Mouse (Mus musculus): Measurements from ENCODE around the gene Larp6. TPM values are rescaled to one million over a fixed set of nuclear protein-coding genes. Genes with fewer than 3 reads are reported as not detected.

Larp6 gene
- polyA plus RNA-seq, 1 experiment from 2014 or later = 5.3 TPM

- Histone ChIP-seq H3K9me3 (replicated peaks) (no peaks in the 10 kb centered on the region), H3K4me2 (replicated peaks) (no peak overlapping the region), H3K27me3 (no peaks in the 10 kb centered on the region), H3K36me3 (no peaks in the 10 kb centered on the region), H3K4me1 (0 out of 2 replicates have a peak, but pooled peaks cover 27% of the 10 kb centered on the region), H3K27ac (replicated peaks) (no peak overlapping the region), H3K4me3 (replicated peaks) (no peak overlapping the region), H3K9ac (no peak overlapping the region)
- no peak for ATAC-seq (ENCODE audit: insufficient number of reproducible peaks, low FRiP score, low TSS enrichment, low read depth)
- 90% methylated on average over 4 of the region's 4 CpGs for WGBS
Observed at GRCm38 (mm10) chr9:60715271-60715670, 2.5 kb downstream of the Larp6 start.

- no peaks in the 10 kb centered on the region for H3K9me3 ChIP-seq (replicated peaks)
- no peak overlapping the region for H3K9ac ChIP-seq
- no peaks in the 10 kb centered on the region for H3K27me3 ChIP-seq
- no peak overlapping the region for H3K4me2 ChIP-seq (replicated peaks)
- H3K27ac ChIP-seq (replicated peaks) = no peak overlapping the region
- 47% methylated on average over 5 of the region's 5 CpGs for WGBS
- no peak overlapping the region for H3K4me3 ChIP-seq (replicated peaks)
- ATAC-seq (ENCODE audit: insufficient number of reproducible peaks, low FRiP score, low TSS enrichment, low read depth) = no peak
- H3K4me1 ChIP-seq = 0 out of 2 replicates have a peak, but pooled peaks cover 27% of the 10 kb centered on the region
- no peaks in the 10 kb centered on the region for H3K36me3 ChIP-seq
Observed at GRCm38 (mm10) chr9:60715828-60716227, 3.0 kb downstream of the Larp6 start.

DNA sequence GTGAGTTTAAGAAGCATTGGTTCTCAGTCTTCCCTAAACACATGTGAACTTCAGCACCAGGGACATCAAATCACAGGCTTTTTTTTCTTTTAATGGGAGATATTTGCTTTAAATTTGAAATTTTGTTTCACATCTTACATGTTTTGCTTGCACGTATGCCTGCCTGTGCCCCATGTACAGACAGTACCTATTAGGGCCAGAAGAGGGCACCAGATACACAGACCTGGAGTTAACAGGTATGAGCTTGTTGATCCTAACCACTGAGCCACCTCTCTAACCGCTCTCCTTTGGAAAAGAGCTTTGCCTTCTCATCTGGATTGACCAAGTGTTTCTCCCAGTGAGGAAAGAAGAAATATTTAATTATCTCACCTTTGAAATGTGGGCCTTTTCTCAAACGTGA, 5.5 kb downstream of the Larp6 start:
- no peak overlapping the region for H3K4me2 ChIP-seq (replicated peaks)
- ATAC-seq (ENCODE audit: insufficient number of reproducible peaks, low FRiP score, low TSS enrichment, low read depth) = no peak
- H3K9me3 ChIP-seq (replicated peaks) = no peaks in the 10 kb centered on the region
- H3K36me3 ChIP-seq = no peaks in the 10 kb centered on the region
- H3K4me3 ChIP-seq (replicated peaks) = no peak overlapping the region
- 55% methylated on average over 3 of the region's 3 CpGs for WGBS
- H3K27ac ChIP-seq (replicated peaks) = no peak overlapping the region
- no peak overlapping the region for H3K9ac ChIP-seq
- 0 out of 2 replicates have a peak, but pooled peaks cover 19% of the 10 kb centered on the region for H3K4me1 ChIP-seq
- no peaks in the 10 kb centered on the region for H3K27me3 ChIP-seq

GRCm38 (mm10) chr9:60719687-60720086, 6.9 kb downstream of the Larp6 start:
- no peak for ATAC-seq (ENCODE audit: insufficient number of reproducible peaks, low FRiP score, low TSS enrichment, low read depth)
- Histone ChIP-seq H3K36me3 (peaks cover under 1% of the 10 kb centered on the region; the same call in 1 of the 2 replicates), H3K9me3 (replicated peaks) (no peaks in the 10 kb centered on the region), H3K4me3 (replicated peaks) (no peak overlapping the region), H3K27me3 (no peaks in the 10 kb centered on the region), H3K9ac (no peak overlapping the region), H3K4me2 (replicated peaks) (no peak overlapping the region), H3K27ac (replicated peaks) (no peak overlapping the region), H3K4me1 (0 out of 2 replicates have a peak, but pooled peaks cover 7% of the 10 kb centered on the region)
- WGBS = 68% methylated on average over 3 of the region's 3 CpGs

DNA sequence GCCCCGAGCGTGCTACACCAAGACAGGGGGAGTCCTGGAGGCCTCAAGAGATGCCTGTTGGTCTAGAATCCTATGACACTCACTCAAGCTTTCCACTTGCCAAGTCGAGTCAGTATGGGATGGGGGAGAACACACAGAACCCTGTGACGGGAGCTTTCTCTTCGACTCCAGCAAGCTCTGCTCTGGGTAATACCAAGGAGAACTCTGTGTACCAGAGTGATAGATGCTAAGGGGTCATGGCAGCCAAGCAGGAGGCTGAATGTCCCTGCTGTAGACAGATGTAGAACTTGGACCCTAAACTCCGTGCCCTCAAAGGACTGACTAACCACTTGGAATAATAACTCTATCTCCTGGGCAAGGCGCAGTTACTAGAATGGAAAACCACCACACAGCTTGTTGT, 12.2 kb downstream of the Larp6 start:
- Histone ChIP-seq H3K27ac (replicated peaks) (no peak overlapping the region), H3K4me3 (replicated peaks) (no peak overlapping the region), H3K9me3 (replicated peaks) (no peaks in the 10 kb centered on the region), H3K27me3 (no peaks in the 10 kb centered on the region), H3K9ac (no peak overlapping the region), H3K4me2 (replicated peaks) (no peak overlapping the region), H3K36me3 (peaks cover 11% of the 10 kb centered on the region), H3K4me1 (no peaks in the 10 kb centered on the region)
- ATAC-seq (ENCODE audit: insufficient number of reproducible peaks, low FRiP score, low TSS enrichment, low read depth) = no peak
- WGBS = 89% methylated on average over 7 of the region's 7 CpGs

- WGBS = 73% methylated on average over 2 of the region's 2 CpGs
Observed at GRCm38 (mm10) chr9:60734321-60734720, 21.5 kb downstream of the Larp6 start.

GRCm38 (mm10) chr9:60739126-60739525, 26.3 kb downstream of the Larp6 start:
- H3K27me3 ChIP-seq = no peaks in the 10 kb centered on the region
- no peak overlapping the region for H3K27ac ChIP-seq (replicated peaks)
- H3K4me2 ChIP-seq (replicated peaks) = no peak overlapping the region
- no peak overlapping the region for H3K4me3 ChIP-seq (replicated peaks)
- no peaks in the 10 kb centered on the region for H3K9me3 ChIP-seq (replicated peaks)
- ATAC-seq (ENCODE audit: insufficient number of reproducible peaks, low FRiP score, low TSS enrichment, low read depth) = no peak
- H3K36me3 ChIP-seq = peaks cover 13% of the 10 kb centered on the region
- H3K4me1 ChIP-seq = peaks cover 12% of the 10 kb centered on the region
- WGBS = 92% methylated on average over 5 of the region's 5 CpGs
- H3K9ac ChIP-seq = no peak overlapping the region

More at GRCm38 (mm10) chr9:60734321-60734720, 21.5 kb downstream of the Larp6 start:
- Histone ChIP-seq H3K4me3 (replicated peaks) (no peak overlapping the region), H3K4me1 (no peaks in the 10 kb centered on the region), H3K4me2 (replicated peaks) (no peak overlapping the region), H3K36me3 (peaks cover 13% of the 10 kb centered on the region), H3K9me3 (replicated peaks) (no peaks in the 10 kb centered on the region), H3K27ac (replicated peaks) (no peak overlapping the region), H3K9ac (no peak overlapping the region), H3K27me3 (no peaks in the 10 kb centered on the region)
- ATAC-seq (ENCODE audit: insufficient number of reproducible peaks, low FRiP score, low TSS enrichment, low read depth) = no peak

GRCm38 (mm10) chr9:60741436-60741835, 28.6 kb downstream of the Larp6 start:
- no peak for ATAC-seq (ENCODE audit: insufficient number of reproducible peaks, low FRiP score, low TSS enrichment, low read depth)
- Histone ChIP-seq H3K4me2 (replicated peaks) (no peak overlapping the region), H3K9ac (no peak overlapping the region), H3K36me3 (peaks cover 13% of the 10 kb centered on the region), H3K9me3 (replicated peaks) (no peaks in the 10 kb centered on the region), H3K27me3 (no peaks in the 10 kb centered on the region; the same call in 1 of the 2 replicates), H3K27ac (replicated peaks) (no peak overlapping the region), H3K4me1 (peaks cover 12% of the 10 kb centered on the region), H3K4me3 (replicated peaks) (no peak overlapping the region)
- WGBS = 58% methylated on average over 10 of the region's 10 CpGs

GRCm38 (mm10) chr9:60742516-60742915, 29.7 kb downstream of the Larp6 start:
- WGBS = 47% methylated on average over 9 of the region's 9 CpGs
- Histone ChIP-seq H3K27ac (replicated peaks) (peak overlapping the region; percentile 36; the same call in 1 of the 2 replicates), H3K27me3 (no peaks in the 10 kb centered on the region; the same call in 1 of the 2 replicates), H3K36me3 (peaks cover 6% of the 10 kb centered on the region), H3K9ac (no peak overlapping the region), H3K4me2 (replicated peaks) (no peak overlapping the region), H3K4me1 (peaks cover 12% of the 10 kb centered on the region), H3K9me3 (replicated peaks) (no peaks in the 10 kb centered on the region), H3K4me3 (replicated peaks) (no peak overlapping the region)
- no peak for ATAC-seq (ENCODE audit: insufficient number of reproducible peaks, low FRiP score, low TSS enrichment, low read depth)

DNA sequence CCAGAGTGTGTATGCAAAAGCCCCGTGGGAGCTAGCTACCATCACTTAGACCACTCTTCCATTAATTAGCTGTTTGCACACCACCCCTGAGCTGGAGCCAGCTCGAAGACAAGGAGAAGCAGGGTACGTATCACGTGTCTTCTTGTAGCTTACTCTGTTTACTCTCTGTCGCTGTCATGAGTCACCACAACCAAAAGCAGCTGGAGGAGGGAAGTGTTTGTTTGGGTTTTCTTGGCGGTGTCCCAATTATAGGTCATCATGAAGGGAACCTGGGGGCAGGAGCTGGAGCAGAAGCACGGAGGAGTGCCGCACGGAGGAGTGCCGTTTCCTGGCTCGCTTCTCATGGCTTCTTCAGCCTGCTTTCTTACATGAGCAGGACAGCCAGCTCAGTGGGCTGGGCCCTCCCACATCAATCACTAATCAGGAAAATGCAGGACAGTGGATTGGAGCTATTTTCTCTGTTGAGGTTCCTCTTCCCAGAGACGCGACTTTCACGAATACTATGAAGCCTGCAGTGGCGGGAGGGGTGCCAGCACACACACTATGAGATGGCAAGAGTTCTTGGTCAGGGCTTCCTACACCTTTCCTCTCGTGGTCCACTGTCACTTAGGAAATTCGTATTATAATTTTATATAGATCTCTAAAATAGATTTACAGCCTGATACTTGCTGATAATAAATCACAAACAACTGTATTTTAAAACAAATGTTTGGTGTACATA, 30.6 kb downstream of the Larp6 start:
- Histone ChIP-seq H3K27ac (replicated peaks) (peak overlapping the region; percentile 36), H3K36me3 (no peaks in the 10 kb centered on the region), H3K27me3 (no peaks in the 10 kb centered on the region; the same call in 1 of the 2 replicates), H3K4me3 (replicated peaks) (peak overlapping the region; percentile 15; the same call in 1 of the 2 replicates), H3K9me3 (replicated peaks) (no peaks in the 10 kb centered on the region), H3K4me1 (peaks cover 12% of the 10 kb centered on the region), H3K4me2 (replicated peaks) (peak overlapping the region; percentile 40), H3K9ac (no peak overlapping the region)
- 37% methylated on average over 17 of the region's 17 CpGs for WGBS
- ATAC-seq (ENCODE audit: insufficient number of reproducible peaks, low FRiP score, low TSS enrichment, low read depth) = no peak

- Histone ChIP-seq H3K4me3 (replicated peaks) (no peak overlapping the region), H3K9me3 (replicated peaks) (no peaks in the 10 kb centered on the region), H3K36me3 (no peaks in the 10 kb centered on the region), H3K9ac (0 out of 2 replicates have a peak overlapping the region, but pooled peaks have one; percentile 5), H3K4me2 (replicated peaks) (no peak overlapping the region), H3K27ac (replicated peaks) (no peak overlapping the region), H3K27me3 (no peaks in the 10 kb centered on the region; the same call in 1 of the 2 replicates), H3K4me1 (peaks cover 12% of the 10 kb centered on the region)
- ATAC-seq (ENCODE audit: insufficient number of reproducible peaks, low FRiP score, low TSS enrichment, low read depth) = no peak
- WGBS = 32% methylated on average over 18 of the region's 18 CpGs
Observed at GRCm38 (mm10) chr9:60744171-60744969, 31.6 kb downstream of the Larp6 start.

All from embryonic facial prominence, embryonic 15.5 days (tissue).